Mouse (Mus musculus) heart, embryonic 15.5 days (tissue): ENCODE data around the gene Ap1b1. TPM values are rescaled to one million over a fixed set of nuclear protein-coding genes. Genes with fewer than 3 reads are reported as not detected.

Experiments used
- ATAC-seq: fragments of 200-750 bp; cut with Nextera tagmentation; replicated peaks from 2 replicates; pipeline ENCODE4 v1.8.0; 2017; ENCODE audit warnings: low read depth, moderate TSS enrichment; ENCODE audit not compliant: insufficient number of reproducible peaks, insufficient read depth, low FRiP score
- H3K27ac ChIP-seq: fragments of 300-500 bp; sonication (generic); 2 replicates; pipeline ENCODE4 v1.5.1; 2015; ENCODE audit warnings: mild to moderate bottlenecking, inconsistent platforms
- H3K27me3 ChIP-seq: fragments of 300-500 bp; sonication (generic); 2 replicates; pipeline ENCODE4 v1.6.1; 2015; ENCODE audit warnings: inconsistent platforms
- H3K36me3 ChIP-seq: fragments of 300-500 bp; sonication (generic); 2 replicates; pipeline ENCODE4 v1.6.1; 2015; ENCODE audit warnings: mild to moderate bottlenecking, inconsistent platforms
- H3K4me1 ChIP-seq: fragments of 300-500 bp; sonication (generic); replicated peaks from 2 replicates; pipeline ENCODE4 v1.6.1; 2015; ENCODE audit warnings: inconsistent platforms
- H3K4me2 ChIP-seq: fragments of 300-500 bp; sonication (generic); 2 replicates; pipeline ENCODE4 v1.6.1; 2015; ENCODE audit warnings: inconsistent platforms, mild to moderate bottlenecking, moderate library complexity
- H3K4me3 ChIP-seq: fragments of 300-500 bp; sonication (generic); 2 replicates; pipeline ENCODE4 v1.5.1; 2015; ENCODE audit warnings: mild to moderate bottlenecking, inconsistent platforms
- H3K9ac ChIP-seq: fragments of 300-500 bp; sonication (generic); 2 replicates; pipeline ENCODE4 v1.6.1; 2015; ENCODE audit warnings: mild to moderate bottlenecking, inconsistent platforms
- H3K9me3 ChIP-seq: fragments of 300-500 bp; sonication (generic); replicated peaks from 2 replicates; pipeline ENCODE4 v1.6.1; 2016; ENCODE audit warnings: inconsistent platforms
- WGBS: fragments of 180-500 bp; shearing (Covaris S2); methylation state at CpG from one replicate; pipeline ENCODE4 v1.1.7; 2015; ENCODE audit warnings: mixed read lengths; 5-methylcytosine and 5-hydroxymethylcytosine counted together
- polyA plus RNA-seq: library from polyadenylated mRNA; unstranded; fragments of >200 nt; fragmentation: Nextera tagmentation; extraction: Ambion mirVana; gene quantifications from 2 replicates; pipeline ENCODE4 v1.2.1, GENCODE M21; 2015

Gene Ap1b1
- polyA plus RNA-seq, 1 experiment from 2014 or later = 32.1 TPM

DNA sequence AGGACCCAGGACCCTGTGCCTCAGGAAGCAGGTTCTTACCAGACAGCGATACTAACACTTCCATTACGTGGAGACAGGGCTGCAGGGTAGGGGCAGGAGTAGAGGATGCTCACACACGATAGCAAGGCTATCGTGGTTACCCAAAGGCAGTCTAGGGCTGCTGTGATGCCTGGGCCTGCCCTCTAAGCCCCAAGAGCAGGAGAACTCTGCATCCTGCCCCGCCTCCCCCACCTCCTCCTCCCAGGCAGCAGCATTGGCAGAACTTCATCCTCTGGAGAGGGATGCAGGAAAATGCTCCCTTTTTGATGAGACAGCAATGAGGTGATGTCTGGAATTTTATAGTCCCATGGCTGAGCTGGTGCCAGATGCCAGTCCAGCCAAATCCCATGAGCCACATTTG lies 19.7 kb upstream of the Ap1b1 start:
- no peak for ATAC-seq
- no peak overlapping the region for H3K27ac ChIP-seq
- no peaks in the 10 kb centered on the region for H3K36me3 ChIP-seq
- no peaks in the 10 kb centered on the region for H3K27me3 ChIP-seq
- H3K4me2 ChIP-seq = no peak overlapping the region
- WGBS = 81% methylated on average over 5 of the region's 5 CpGs
- H3K9ac ChIP-seq = no peak overlapping the region
- peaks cover 10% of the 10 kb centered on the region; the same call in 1 of the 2 replicates for H3K4me1 ChIP-seq
- no peak overlapping the region for H3K4me3 ChIP-seq
- H3K9me3 ChIP-seq = no peaks in the 10 kb centered on the region

DNA sequence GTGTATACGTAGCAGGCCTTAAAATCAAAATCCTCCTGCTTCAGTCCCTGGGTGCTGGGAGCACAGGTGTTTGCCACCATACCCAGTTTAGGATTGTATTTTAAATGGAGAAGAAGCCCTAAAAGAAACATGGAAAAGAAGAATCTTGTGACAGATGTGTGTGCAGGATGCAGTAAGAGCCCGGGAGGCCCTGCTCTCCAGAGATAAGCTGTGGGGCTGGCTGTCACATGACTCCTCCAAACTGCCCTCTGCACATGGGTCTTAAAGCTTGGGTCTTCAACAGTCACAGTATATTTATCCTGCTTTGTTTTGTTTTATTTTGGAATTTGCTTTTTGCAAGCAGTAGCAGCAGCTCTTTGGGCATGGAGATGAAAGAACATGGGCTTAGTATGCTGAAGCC lies 19.1 kb upstream of the Ap1b1 start:
- Histone ChIP-seq H3K36me3 (no peaks in the 10 kb centered on the region), H3K27me3 (no peaks in the 10 kb centered on the region), H3K27ac (no peak overlapping the region), H3K9me3 (no peaks in the 10 kb centered on the region), H3K4me1 (peaks cover 10% of the 10 kb centered on the region; the same call in 1 of the 2 replicates), H3K4me3 (no peak overlapping the region), H3K9ac (no peak overlapping the region), H3K4me2 (no peak overlapping the region)
- WGBS = 41% methylated on average over 2 of the region's 2 CpGs
- ATAC-seq = no peak

DNA sequence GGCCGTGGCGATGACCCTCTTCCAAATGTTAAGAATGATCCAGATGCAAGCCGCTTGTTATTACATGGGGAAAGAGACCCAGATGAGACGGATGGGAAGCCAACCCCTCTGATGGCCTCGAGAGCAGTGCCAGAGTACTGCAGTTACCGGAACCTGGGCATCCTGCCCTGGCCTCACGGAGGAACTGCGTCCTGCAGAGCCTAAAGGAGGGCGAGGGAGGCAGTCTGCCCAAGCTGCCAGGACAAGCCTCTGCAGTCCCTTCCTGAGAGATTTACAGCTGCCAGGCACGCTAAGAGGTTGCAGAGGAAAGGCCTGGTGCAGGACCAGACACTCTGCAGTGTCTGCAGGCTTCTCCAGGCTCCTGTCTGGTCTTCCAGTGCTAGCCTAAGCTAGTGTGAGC lies 18.2 kb upstream of the Ap1b1 start:
- no peak for ATAC-seq
- H3K9ac ChIP-seq = no peak overlapping the region
- 65% methylated on average over 10 of the region's 10 CpGs for WGBS

DNA sequence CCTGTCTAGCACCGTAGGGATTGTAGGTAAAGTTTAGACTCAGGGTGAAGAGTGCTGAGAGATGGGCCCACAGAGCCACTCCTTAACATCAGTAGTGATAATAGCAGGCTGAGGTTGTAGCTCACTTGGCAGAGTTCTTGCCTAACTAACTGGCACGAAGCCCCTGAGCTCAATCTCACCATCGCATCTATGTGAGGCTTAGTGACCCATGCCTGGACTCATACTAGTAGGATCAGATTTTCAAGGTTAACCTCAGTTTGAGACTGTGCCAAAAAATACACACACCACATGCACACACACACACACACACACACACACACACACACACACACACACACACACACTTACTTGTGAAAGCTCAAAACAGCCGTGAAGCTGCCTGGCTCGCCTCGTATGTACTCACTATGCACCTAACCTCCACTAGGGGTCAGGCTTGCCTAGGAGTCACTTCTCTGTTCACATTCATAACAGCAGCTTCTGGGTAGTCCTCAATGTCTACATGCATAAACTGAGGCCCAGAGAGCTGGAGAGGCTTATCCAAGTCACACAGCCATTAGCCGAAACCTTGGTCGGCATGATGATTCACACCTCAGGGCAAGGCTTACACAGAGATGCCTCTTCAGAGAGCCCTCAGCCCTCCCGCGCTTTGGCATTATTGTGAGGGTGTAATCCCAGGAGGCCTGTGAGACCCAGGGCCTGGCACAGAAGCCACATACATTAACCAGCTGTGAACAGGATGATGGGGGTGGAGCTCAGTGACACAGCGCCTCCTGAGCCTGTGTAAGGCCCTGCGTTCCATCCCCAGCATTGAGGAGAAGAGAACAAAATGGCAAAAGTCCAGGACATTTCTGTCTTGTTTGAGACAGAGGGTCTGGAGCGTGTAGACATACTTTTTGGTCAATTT lies 13.4 kb upstream of the Ap1b1 start:
- no peaks in the 10 kb centered on the region for H3K9me3 ChIP-seq
- no peaks in the 10 kb centered on the region for H3K36me3 ChIP-seq
- H3K4me2 ChIP-seq = no peak overlapping the region
- ATAC-seq = peak; percentile 47
- no peak overlapping the region for H3K4me3 ChIP-seq
- no peak overlapping the region for H3K27ac ChIP-seq
- H3K4me1 ChIP-seq = 0 out of 2 replicates have a peak, but pooled peaks cover 3% of the 10 kb centered on the region
- 55% methylated on average over 13 of the region's 13 CpGs for WGBS
- H3K27me3 ChIP-seq = 0 out of 2 replicates have a peak, but pooled peaks cover 4% of the 10 kb centered on the region
- H3K9ac ChIP-seq = no peak overlapping the region

More for the DNA sequence above, 18.2 kb upstream of the Ap1b1 start:
- Histone ChIP-seq H3K4me1 (peaks cover 10% of the 10 kb centered on the region; the same call in 1 of the 2 replicates), H3K4me3 (no peak overlapping the region), H3K36me3 (no peaks in the 10 kb centered on the region), H3K4me2 (no peak overlapping the region), H3K27me3 (no peaks in the 10 kb centered on the region), H3K9me3 (no peaks in the 10 kb centered on the region), H3K27ac (no peak overlapping the region)

DNA sequence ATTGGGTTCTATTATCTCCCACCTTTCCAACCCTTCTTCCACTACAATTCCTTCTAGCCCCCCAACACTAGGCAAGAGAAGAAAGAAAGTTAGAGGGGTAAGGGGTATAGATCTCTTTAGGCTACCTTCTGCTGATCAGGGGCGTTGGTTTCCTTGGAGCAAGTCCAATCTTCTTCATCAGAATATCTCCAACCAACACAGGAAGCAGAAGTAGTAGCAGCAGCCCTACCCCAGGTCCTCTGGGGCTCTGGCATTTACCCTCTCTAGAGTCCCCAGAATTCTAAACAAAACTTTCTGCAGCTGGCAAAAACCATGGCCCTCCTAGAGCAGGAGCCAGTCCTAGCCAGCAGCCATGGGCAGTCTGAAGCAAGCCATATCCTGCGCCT lies 12.8 kb upstream of the Ap1b1 start:
- WGBS = 78% methylated on average over 2 of the region's 2 CpGs
- ATAC-seq = no peak

DNA sequence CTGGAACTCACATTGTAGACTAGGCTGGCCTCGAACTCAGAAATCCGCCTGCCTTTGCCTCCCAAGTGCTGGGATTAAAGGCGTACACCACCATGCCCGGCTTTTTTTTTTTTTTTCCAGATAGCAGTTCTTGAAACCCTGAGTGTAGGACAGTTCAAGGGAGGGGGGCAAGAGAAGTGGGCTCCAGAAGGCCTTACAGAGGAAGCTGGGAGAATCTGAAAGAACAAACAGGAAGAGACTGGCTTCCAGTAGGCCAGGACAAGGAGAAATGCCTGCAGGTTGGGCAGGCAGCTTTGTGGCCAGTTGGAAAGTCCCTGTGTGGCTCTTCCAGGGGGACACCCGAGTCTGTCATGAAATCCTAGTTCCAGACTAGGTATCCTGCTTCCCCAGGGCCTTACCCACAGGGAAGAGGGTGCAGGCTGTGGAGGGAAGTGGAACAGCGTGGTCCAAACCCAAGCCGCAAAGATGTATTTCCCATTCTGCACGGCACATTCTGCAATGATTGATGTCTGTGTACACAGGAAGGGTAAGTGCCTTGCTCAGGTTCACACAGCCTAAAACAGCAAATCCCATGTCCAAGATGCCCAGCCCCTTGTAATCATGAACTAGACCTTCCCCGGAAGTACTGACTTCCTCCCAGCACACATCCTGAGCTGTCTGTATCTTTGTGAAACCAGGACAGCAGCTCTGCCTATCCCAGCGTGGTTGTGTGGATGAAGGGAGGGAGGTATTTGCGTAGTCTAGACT lies 12.1 kb upstream of the Ap1b1 start:
- H3K27me3 ChIP-seq = 0 out of 2 replicates have a peak, but pooled peaks cover 4% of the 10 kb centered on the region
- no peaks in the 10 kb centered on the region for H3K4me1 ChIP-seq
- peak overlapping the region; percentile 41 for H3K27ac ChIP-seq
- no peak for ATAC-seq
- no peak overlapping the region for H3K9ac ChIP-seq
- H3K36me3 ChIP-seq = no peaks in the 10 kb centered on the region
- H3K9me3 ChIP-seq = no peaks in the 10 kb centered on the region
- H3K4me3 ChIP-seq = no peak overlapping the region
- no peak overlapping the region for H3K4me2 ChIP-seq
- WGBS = 59% methylated on average over 11 of the region's 11 CpGs

More for the DNA sequence above, 12.8 kb upstream of the Ap1b1 start:
- no peak overlapping the region for H3K4me2 ChIP-seq
- H3K4me1 ChIP-seq = 0 out of 2 replicates have a peak, but pooled peaks cover 2% of the 10 kb centered on the region
- H3K36me3 ChIP-seq = no peaks in the 10 kb centered on the region
- no peak overlapping the region for H3K4me3 ChIP-seq
- H3K27me3 ChIP-seq = 0 out of 2 replicates have a peak, but pooled peaks cover 4% of the 10 kb centered on the region
- H3K27ac ChIP-seq = 0 out of 2 replicates have a peak overlapping the region, but pooled peaks have one; percentile 41
- no peak overlapping the region for H3K9ac ChIP-seq
- no peaks in the 10 kb centered on the region for H3K9me3 ChIP-seq

DNA sequence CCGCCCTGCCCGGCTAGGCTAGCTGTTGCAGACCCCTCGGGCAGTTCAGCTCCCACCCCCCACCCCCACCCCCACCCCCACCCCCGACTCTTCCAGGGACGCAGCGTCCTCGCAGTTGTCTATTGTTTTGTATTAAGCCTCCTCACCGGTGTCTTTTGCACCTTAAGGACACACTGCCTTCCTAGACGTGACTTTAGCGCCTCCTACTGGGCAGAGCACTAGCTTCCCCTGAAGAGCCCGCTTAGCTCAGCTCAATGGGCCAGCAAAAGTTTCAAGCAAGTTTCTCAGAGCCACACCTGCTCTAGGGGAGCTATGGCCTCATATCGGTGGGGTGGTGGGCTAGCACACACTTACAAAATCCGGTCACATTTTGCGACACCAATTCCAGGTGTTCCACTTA lies 11.0 kb upstream of the Ap1b1 start:
- no peak overlapping the region for H3K9ac ChIP-seq
- H3K4me1 ChIP-seq = no peaks in the 10 kb centered on the region
- WGBS = 7% methylated on average over 14 of the region's 14 CpGs
- ATAC-seq = no peak
- no peaks in the 10 kb centered on the region for H3K36me3 ChIP-seq
- H3K27me3 ChIP-seq = 0 out of 2 replicates have a peak, but pooled peaks cover 4% of the 10 kb centered on the region
- H3K9me3 ChIP-seq = no peaks in the 10 kb centered on the region
- no peak overlapping the region for H3K27ac ChIP-seq
- no peak overlapping the region for H3K4me3 ChIP-seq
- H3K4me2 ChIP-seq = 0 out of 2 replicates have a peak overlapping the region, but pooled peaks have one; percentile 20

DNA sequence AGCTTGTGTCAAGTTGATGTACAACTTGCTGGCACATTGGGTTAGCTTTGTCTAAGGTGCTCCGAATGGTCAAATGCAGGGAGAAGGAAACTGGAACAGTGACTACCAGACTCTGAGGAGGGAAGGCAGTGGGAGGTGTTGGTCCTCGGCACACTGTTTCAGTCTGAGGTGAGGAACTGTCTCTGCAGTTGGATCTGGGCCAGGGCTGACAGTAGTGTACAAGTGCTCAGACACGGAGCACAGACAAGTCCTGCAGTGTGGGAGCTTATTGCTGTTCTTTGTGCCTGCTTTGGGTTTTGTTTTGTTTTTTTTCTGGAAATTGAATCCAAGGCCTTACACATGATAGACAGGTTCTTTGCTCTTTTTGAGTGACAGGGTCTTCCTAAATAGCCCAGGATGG lies 3.6 kb upstream of the Ap1b1 start:
- no peak for ATAC-seq
- Histone ChIP-seq H3K4me2 (no peak overlapping the region), H3K9me3 (no peaks in the 10 kb centered on the region), H3K27ac (no peak overlapping the region), H3K27me3 (no peaks in the 10 kb centered on the region), H3K4me3 (no peak overlapping the region), H3K36me3 (no peaks in the 10 kb centered on the region), H3K9ac (no peak overlapping the region), H3K4me1 (peaks cover 18% of the 10 kb centered on the region)
- WGBS = 39% methylated on average over 3 of the region's 3 CpGs

DNA sequence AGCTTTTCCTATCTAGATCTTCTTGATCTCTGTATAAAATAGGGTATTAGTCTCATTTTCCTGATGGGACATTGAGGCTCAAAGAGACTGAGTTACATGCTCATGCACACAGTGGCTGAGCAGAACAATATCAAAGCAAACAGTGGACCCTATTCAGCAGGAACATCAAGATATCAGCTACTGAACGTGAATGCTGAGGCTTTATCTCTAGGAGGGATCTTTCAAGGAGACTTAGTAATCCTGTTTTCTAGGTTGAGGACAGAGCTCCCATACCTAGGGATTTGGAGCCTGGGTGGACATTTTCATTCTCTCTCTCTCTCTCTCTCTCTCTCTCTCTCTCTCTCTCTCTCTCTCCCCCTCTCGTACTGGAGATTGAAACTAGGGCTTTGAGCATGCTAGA lies 3.1 kb upstream of the Ap1b1 start:
- Histone ChIP-seq H3K27ac (no peak overlapping the region), H3K9me3 (no peaks in the 10 kb centered on the region), H3K4me2 (no peak overlapping the region), H3K4me3 (no peak overlapping the region), H3K9ac (no peak overlapping the region), H3K4me1 (peaks cover 23% of the 10 kb centered on the region), H3K36me3 (no peaks in the 10 kb centered on the region), H3K27me3 (no peaks in the 10 kb centered on the region)
- 66% methylated on average over 2 of the region's 2 CpGs for WGBS
- no peak for ATAC-seq

DNA sequence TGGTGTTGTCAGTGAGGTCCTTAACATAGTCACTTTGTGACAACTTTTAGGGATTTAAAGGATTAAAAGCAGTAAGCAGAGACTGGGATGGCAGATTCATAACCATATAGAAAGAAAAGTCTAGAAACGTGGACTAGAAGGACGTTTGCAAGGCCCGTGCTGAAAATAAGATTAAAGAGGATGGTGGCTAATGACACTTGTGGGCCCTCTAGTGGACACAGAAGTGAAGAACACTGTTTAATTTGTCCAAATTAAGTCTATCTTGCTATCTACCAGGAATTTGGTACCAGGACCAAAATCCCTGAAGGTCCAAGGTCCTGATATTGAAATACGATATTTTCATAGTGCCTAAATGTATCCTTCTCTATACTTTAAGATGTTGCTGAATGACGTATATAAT lies 2.4 kb upstream of the Ap1b1 start:
- H3K4me3 ChIP-seq = no peak overlapping the region
- ATAC-seq = no peak
- peak overlapping the region; percentile 43; the same call in 1 of the 2 replicates for H3K27ac ChIP-seq
- H3K27me3 ChIP-seq = no peaks in the 10 kb centered on the region
- no peaks in the 10 kb centered on the region for H3K9me3 ChIP-seq
- WGBS = 2% methylated on average over 5 of the region's 5 CpGs
- H3K4me2 ChIP-seq = peak overlapping the region; percentile 50
- H3K4me1 ChIP-seq = peaks cover 28% of the 10 kb centered on the region
- no peak overlapping the region for H3K9ac ChIP-seq
- no peaks in the 10 kb centered on the region for H3K36me3 ChIP-seq

DNA sequence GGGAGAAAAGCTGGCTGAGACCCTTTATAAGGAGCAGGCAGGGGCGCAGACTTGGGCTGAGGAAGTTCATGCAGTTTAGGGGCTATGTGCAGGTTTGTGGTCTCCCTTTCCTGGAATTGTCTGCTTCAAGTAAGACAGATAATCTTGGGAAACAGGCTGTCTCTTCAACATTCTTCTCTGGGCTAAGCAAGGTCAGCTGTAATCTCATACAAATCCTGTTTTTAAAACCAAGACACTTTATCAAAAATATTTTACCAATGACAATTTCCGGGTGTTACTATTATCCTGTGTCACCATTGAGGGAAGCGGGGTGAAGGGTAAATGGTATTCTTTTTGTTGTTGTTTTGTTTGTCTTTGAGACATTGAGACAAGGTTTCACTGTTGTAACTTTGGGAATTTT lies 1.8 kb upstream of the Ap1b1 start:
- Histone ChIP-seq H3K4me1 (peaks cover 28% of the 10 kb centered on the region), H3K27ac (peak overlapping the region; percentile 43; the same call in 1 of the 2 replicates), H3K27me3 (no peaks in the 10 kb centered on the region), H3K9me3 (no peaks in the 10 kb centered on the region), H3K36me3 (no peaks in the 10 kb centered on the region; the same call in 1 of the 2 replicates), H3K4me2 (no peak overlapping the region), H3K9ac (no peak overlapping the region), H3K4me3 (no peak overlapping the region)
- 54% methylated on average over 3 of the region's 3 CpGs for WGBS
- no peak for ATAC-seq
